Mouse (Mus musculus) testis, adult 2 months (tissue): Measurements from ENCODE around the gene Il13. TPM values are rescaled to one million over a fixed set of nuclear protein-coding genes. Genes with fewer than 3 reads are reported as not detected.

Source experiments
- H3K27ac ChIP-seq: fragments of 200-500 bp; 2 replicates; pipeline ENCODE4 v1.5.1; 2012; ENCODE audit warnings: low read depth, low read length; ENCODE audit not compliant: control insufficient read depth, insufficient read depth
- H3K27me3 ChIP-seq: fragments of 200-500 bp; 2 replicates; pipeline ENCODE4 v1.6.1; 2012; ENCODE audit warnings: mild to moderate bottlenecking, low read length, moderate library complexity; ENCODE audit not compliant: control insufficient read depth, insufficient read depth
- H3K36me3 ChIP-seq: fragments of 200-500 bp; 2 replicates; pipeline ENCODE4 v1.6.1; 2012; ENCODE audit warnings: mild to moderate bottlenecking, low read length; ENCODE audit not compliant: control insufficient read depth, insufficient read depth
- H3K4me1 ChIP-seq: fragments of 200-500 bp; 2 replicates; pipeline ENCODE4 v1.6.1; 2012; ENCODE audit warnings: low read length; ENCODE audit not compliant: control insufficient read depth, insufficient read depth
- H3K4me3 ChIP-seq: fragments of 200-500 bp; 2 replicates; pipeline ENCODE4 v1.5.1; 2012; ENCODE audit warnings: low read depth, mild to moderate bottlenecking, low read length, moderate library complexity, mixed read lengths; ENCODE audit not compliant: control insufficient read depth
- CTCF ChIP-seq: fragments of 200-500 bp; IDR thresholded peaks from 2 replicates; pipeline ENCODE4 v1.5.1; 2012; ENCODE audit warnings: low read depth, mild to moderate bottlenecking, inconsistent platforms, low read length, moderate library complexity; ENCODE audit not compliant: control insufficient read depth, insufficient read depth, insufficient replicate concordance
- POLR2A ChIP-seq: fragments of 200-500 bp; IDR thresholded peaks from 2 replicates; pipeline ENCODE4 v1.6.1; 2012; ENCODE audit warnings: low read depth, mild to moderate bottlenecking, inconsistent platforms, low read length, moderate library complexity; ENCODE audit not compliant: control insufficient read depth
- polyA plus RNA-seq: library from polyadenylated mRNA; depleted of rRNA; stranded (reverse); fragments of >200 nt; gene quantifications from 2 replicates; pipeline ENCODE4 v1.2.3, GENCODE M21; 2012

Il13 gene
- polyA plus RNA-seq, 1 experiment = 0.96 TPM

DNA sequence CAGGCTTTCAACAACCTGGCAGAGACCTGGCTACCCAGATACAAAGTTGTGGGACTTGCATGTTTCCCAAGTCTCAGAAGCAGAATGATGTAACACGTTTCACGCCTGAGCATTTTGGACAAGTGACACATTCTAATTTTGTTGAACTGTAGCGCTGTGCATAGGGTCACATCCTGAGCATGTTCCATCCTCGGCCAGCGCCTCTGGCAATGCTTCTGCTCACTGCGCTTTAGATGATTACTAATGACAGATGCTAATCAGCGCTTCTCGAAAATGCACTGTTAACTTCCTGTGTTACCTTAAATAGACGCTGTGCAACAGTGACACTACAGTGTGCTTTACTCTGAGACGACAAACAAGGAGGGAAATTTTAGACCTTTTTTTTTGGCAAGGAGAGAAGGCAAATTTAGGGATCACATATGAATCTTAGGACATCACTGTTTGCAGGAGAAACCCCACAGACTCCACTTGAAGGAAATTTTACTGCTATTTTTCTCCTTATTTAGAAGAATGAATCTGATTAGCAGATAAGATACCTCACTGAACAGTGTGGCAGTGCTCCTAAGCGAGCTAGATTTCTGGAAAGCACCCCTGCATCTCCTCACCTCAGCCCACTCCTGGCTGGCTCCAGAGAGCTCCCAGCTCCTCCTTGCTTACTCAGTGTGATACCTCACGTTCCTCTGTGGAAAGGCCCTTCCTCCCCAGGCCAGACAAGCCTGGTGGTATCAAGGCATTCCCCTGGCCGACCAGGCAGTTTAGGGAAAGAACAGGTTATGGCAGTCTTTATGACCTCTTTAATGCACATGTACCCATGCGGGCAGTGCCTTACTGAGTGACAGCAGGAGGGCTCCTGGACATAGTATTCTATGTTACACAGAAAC lies 28.5 kb upstream of the Il13 start:
- no peaks in the 10 kb centered on the region for H3K4me1 ChIP-seq
- no peak overlapping the region for H3K4me3 ChIP-seq
- no peaks in the 10 kb centered on the region for H3K36me3 ChIP-seq
- no peaks in the 10 kb centered on the region for H3K27me3 ChIP-seq
- H3K27ac ChIP-seq = no peak overlapping the region
- TF ChIP-seq POLR2A = no peak
- no peak for TF ChIP-seq CTCF

DNA sequence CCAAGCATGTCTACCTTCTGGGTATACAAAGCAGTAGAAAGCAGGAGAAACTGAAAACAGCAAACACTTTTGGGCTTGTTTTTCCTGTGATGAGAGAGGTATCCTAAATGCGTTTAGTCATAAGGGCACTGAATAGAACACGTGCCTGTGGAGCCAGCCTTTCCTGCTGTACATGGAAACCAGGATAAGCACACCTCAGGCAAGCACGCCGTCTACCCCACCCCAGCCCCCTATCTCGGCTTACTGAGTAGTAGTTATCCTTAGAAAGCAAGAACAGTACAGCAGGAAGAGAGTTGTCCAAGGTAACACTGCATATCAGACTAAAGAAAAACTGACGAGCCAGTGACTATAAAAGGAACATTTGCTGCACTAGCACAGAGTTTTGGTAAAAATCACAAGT lies 23.3 kb upstream of the Il13 start:
- no peaks in the 10 kb centered on the region for H3K27me3 ChIP-seq
- TF ChIP-seq CTCF = no peak
- TF ChIP-seq POLR2A = no peak
- H3K4me1 ChIP-seq = no peaks in the 10 kb centered on the region
- no peak overlapping the region for H3K27ac ChIP-seq
- no peaks in the 10 kb centered on the region; the same call in 1 of the 2 replicates for H3K36me3 ChIP-seq
- H3K4me3 ChIP-seq = no peak overlapping the region

- Histone ChIP-seq H3K27me3 (no peaks in the 10 kb centered on the region), H3K36me3 (no peaks in the 10 kb centered on the region; the same call in 1 of the 2 replicates)
These were observed 22.9 kb upstream of the Il13 start for GRCm38 (mm10) chr11:53657381-53657780.

GRCm38 (mm10) chr11:53656558-53657202 lies 22.2 kb upstream of the Il13 start:
- Histone ChIP-seq H3K27me3 (no peaks in the 10 kb centered on the region), H3K27ac (no peak overlapping the region), H3K4me3 (no peak overlapping the region), H3K4me1 (no peaks in the 10 kb centered on the region), H3K36me3 (no peaks in the 10 kb centered on the region; the same call in 1 of the 2 replicates)
- no peak for TF ChIP-seq POLR2A
- no peak for TF ChIP-seq CTCF

More at GRCm38 (mm10) chr11:53657381-53657780, 22.9 kb upstream of the Il13 start:
- Histone ChIP-seq H3K4me1 (no peaks in the 10 kb centered on the region), H3K27ac (no peak overlapping the region), H3K4me3 (no peak overlapping the region)
- TF ChIP-seq CTCF (no peak), POLR2A (no peak)

GRCm38 (mm10) chr11:53655043-53655442 lies 20.5 kb upstream of the Il13 start:
- Histone ChIP-seq H3K27ac (no peak overlapping the region), H3K27me3 (no peaks in the 10 kb centered on the region), H3K4me1 (no peaks in the 10 kb centered on the region), H3K4me3 (no peak overlapping the region), H3K36me3 (no peaks in the 10 kb centered on the region; the same call in 1 of the 2 replicates)
- TF ChIP-seq POLR2A = no peak
- TF ChIP-seq CTCF = no peak

GRCm38 (mm10) chr11:53652427-53652826 lies 17.9 kb upstream of the Il13 start:
- H3K27me3 ChIP-seq = no peaks in the 10 kb centered on the region
- no peak for TF ChIP-seq POLR2A
- no peak overlapping the region for H3K27ac ChIP-seq
- no peaks in the 10 kb centered on the region; the same call in 1 of the 2 replicates for H3K36me3 ChIP-seq
- H3K4me3 ChIP-seq = no peak overlapping the region
- no peaks in the 10 kb centered on the region for H3K4me1 ChIP-seq

DNA sequence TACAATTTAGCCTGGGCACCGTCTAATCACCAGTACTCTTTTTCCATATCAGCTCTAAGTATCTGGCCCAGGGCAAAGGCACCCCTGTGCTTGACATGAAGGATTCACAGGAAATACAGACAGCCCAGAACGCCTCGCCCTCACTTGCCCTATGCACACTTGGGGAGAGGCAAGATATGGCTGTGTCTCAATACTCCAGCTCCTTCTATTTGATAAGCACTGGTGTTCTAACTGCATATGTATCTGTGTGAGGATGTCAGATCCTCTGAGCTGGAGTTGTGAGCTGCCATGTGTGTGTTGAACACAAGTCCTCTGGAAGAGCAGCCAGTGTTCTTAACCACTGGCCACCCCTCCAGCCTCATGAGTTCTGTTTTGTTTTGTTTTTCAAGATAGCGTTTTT lies 16.9 kb upstream of the Il13 start:
- Histone ChIP-seq H3K4me1 (no peaks in the 10 kb centered on the region), H3K27ac (no peak overlapping the region), H3K27me3 (no peaks in the 10 kb centered on the region), H3K4me3 (no peak overlapping the region), H3K36me3 (no peaks in the 10 kb centered on the region; the same call in 1 of the 2 replicates)
- no peak for TF ChIP-seq POLR2A
- no peak for TF ChIP-seq CTCF

GRCm38 (mm10) chr11:53644017-53644416 lies 9.5 kb upstream of the Il13 start:
- no peak overlapping the region for H3K27ac ChIP-seq
- no peaks in the 10 kb centered on the region for H3K4me1 ChIP-seq
- no peak overlapping the region for H3K4me3 ChIP-seq
- no peaks in the 10 kb centered on the region for H3K27me3 ChIP-seq
- no peak for TF ChIP-seq CTCF
- no peak for TF ChIP-seq POLR2A
- H3K36me3 ChIP-seq = no peaks in the 10 kb centered on the region
